Mouse (Mus musculus) megakaryocyte, embryonic 14.5 days (primary cell): Measurements from ENCODE around the gene Vtn. TPM values are rescaled to one million over a fixed set of nuclear protein-coding genes. Genes with fewer than 3 reads are reported as not detected.

Experiments
- H3K27me3 ChIP-seq: replicated peaks from 2 replicates; pipeline ENCODE3; 2012; ENCODE audit warnings: inconsistent platforms
- H3K36me3 ChIP-seq: replicated peaks from 2 replicates; pipeline ENCODE3; 2012; ENCODE audit warnings: low read length, inconsistent platforms, mixed read lengths
- H3K4me1 ChIP-seq: 2 replicates; pipeline ENCODE4 v1.6.1; 2012; ENCODE audit warnings: inconsistent platforms
- H3K4me3 ChIP-seq: replicated peaks from 2 replicates; pipeline ENCODE3; 2012; ENCODE audit warnings: moderate library complexity, mild to moderate bottlenecking, inconsistent platforms
- H3K9me3 ChIP-seq: 2 replicates; pipeline ENCODE4 v1.6.1; 2012; ENCODE audit warnings: inconsistent platforms
- FLI1 ChIP-seq: IDR thresholded peaks from 2 replicates; pipeline ENCODE4 v1.6.1; 2012; ENCODE audit warnings: low read length, inconsistent platforms, mixed read lengths
- GATA1 ChIP-seq: IDR thresholded peaks from 3 replicates; pipeline ENCODE4 v1.6.1; 2012; ENCODE audit warnings: mixed read lengths, low read length, inconsistent platforms, borderline replicate concordance
- polyA plus RNA-seq: library from polyadenylated mRNA; stranded (reverse); fragments of >175 nt; gene quantifications from 2 replicates; pipeline ENCODE4 v1.2.3, GENCODE M21; 2012; ENCODE audit warnings: low replicate concordance; ENCODE audit not compliant: insufficient read depth

The Vtn gene
- polyA plus RNA-seq, 1 experiment, result not detected

- TF ChIP-seq FLI1 (no peak), GATA1 (no peak)
- no peaks in the 10 kb centered on the region for H3K27me3 ChIP-seq
- H3K4me1 ChIP-seq, result peaks cover 33% of the 10 kb centered on the region
- peaks cover 61% of the 10 kb centered on the region for H3K36me3 ChIP-seq
- peak within 1 kb of the TSS; percentile 96 for H3K4me3 ChIP-seq
- H3K9me3 ChIP-seq, result no peaks in the 10 kb centered on the region
Measured at GRCm38 (mm10) chr11:78512025-78512957, 13.4 kb downstream of the Vtn start, which contains the start of the genes Tmem199 and Poldip2. Gene Tmem199, minus strand, starts transcription at chr11:78512172. Gene Poldip2, plus strand, starts transcription at chr11:78512193.

- TF ChIP-seq GATA1, result no peak
- TF ChIP-seq FLI1, result no peak
- peak overlapping the region; percentile 96 for H3K4me3 ChIP-seq
Measured at GRCm38 (mm10) chr11:78513106-78513790, 14.4 kb downstream of the Vtn start.

GRCm38 (mm10) chr11:78515549-78516325, 16.8 kb downstream of the Vtn start:
- Histone ChIP-seq H3K4me3 (no peak overlapping the region), H3K4me1 (peaks cover 36% of the 10 kb centered on the region), H3K9me3 (no peaks in the 10 kb centered on the region), H3K36me3 (peaks cover 67% of the 10 kb centered on the region), H3K27me3 (no peaks in the 10 kb centered on the region)
- TF ChIP-seq GATA1, result no peak
- no peak for TF ChIP-seq FLI1

More at GRCm38 (mm10) chr11:78513106-78513790, 14.4 kb downstream of the Vtn start:
- Histone ChIP-seq H3K27me3 (no peaks in the 10 kb centered on the region), H3K36me3 (peaks cover 61% of the 10 kb centered on the region), H3K4me1 (peaks cover 36% of the 10 kb centered on the region), H3K9me3 (no peaks in the 10 kb centered on the region)

- peaks cover 17% of the 10 kb centered on the region for H3K4me1 ChIP-seq
- peaks cover 94% of the 10 kb centered on the region for H3K36me3 ChIP-seq
- TF ChIP-seq FLI1 (no peak), GATA1 (no peak)
- H3K4me3 ChIP-seq, result no peak overlapping the region
- H3K27me3 ChIP-seq, result no peaks in the 10 kb centered on the region
- no peaks in the 10 kb centered on the region for H3K9me3 ChIP-seq
Measured at GRCm38 (mm10) chr11:78518931-78519330, 20.0 kb downstream of the Vtn start.

GRCm38 (mm10) chr11:78521880-78522279, 23.0 kb downstream of the Vtn start:
- Histone ChIP-seq H3K36me3 (peaks cover 91% of the 10 kb centered on the region), H3K4me1 (peaks cover 13% of the 10 kb centered on the region), H3K27me3 (no peaks in the 10 kb centered on the region), H3K9me3 (no peaks in the 10 kb centered on the region), H3K4me3 (no peak overlapping the region)
- TF ChIP-seq GATA1, result no peak
- TF ChIP-seq FLI1, result no peak

- H3K9me3 ChIP-seq, result no peaks in the 10 kb centered on the region
- H3K4me3 ChIP-seq, result no peak overlapping the region
- TF ChIP-seq GATA1 (no peak), FLI1 (no peak)
- peaks cover 93% of the 10 kb centered on the region for H3K36me3 ChIP-seq
- peaks cover 3% of the 10 kb centered on the region for H3K27me3 ChIP-seq
- peaks cover 15% of the 10 kb centered on the region for H3K4me1 ChIP-seq
Measured at GRCm38 (mm10) chr11:78522481-78522997, 23.6 kb downstream of the Vtn start.

GRCm38 (mm10) chr11:78523241-78523955, 24.5 kb downstream of the Vtn start:
- peaks cover 6% of the 10 kb centered on the region for H3K27me3 ChIP-seq

GRCm38 (mm10) chr11:78524838-78525237, 25.9 kb downstream of the Vtn start:
- no peaks in the 10 kb centered on the region for H3K9me3 ChIP-seq
- H3K27me3 ChIP-seq, result peaks cover 6% of the 10 kb centered on the region
- TF ChIP-seq GATA1 (no peak), FLI1 (no peak)
- peaks cover 81% of the 10 kb centered on the region for H3K36me3 ChIP-seq
- H3K4me3 ChIP-seq, result no peak overlapping the region
- H3K4me1 ChIP-seq, result peaks cover 12% of the 10 kb centered on the region

More at GRCm38 (mm10) chr11:78523241-78523955, 24.5 kb downstream of the Vtn start:
- Histone ChIP-seq H3K4me1 (peaks cover 12% of the 10 kb centered on the region), H3K9me3 (no peaks in the 10 kb centered on the region), H3K36me3 (peaks cover 91% of the 10 kb centered on the region), H3K4me3 (no peak overlapping the region)
- TF ChIP-seq FLI1 (no peak), GATA1 (no peak)
